Mouse (Mus musculus) Patski (cell line): ENCODE data around the gene Spag16. TPM values are rescaled to one million over a fixed set of nuclear protein-coding genes. Genes with fewer than 3 reads are reported as not detected.
"Not testable (repeated sequence)": the region's sequence is repeated elsewhere in the genome, so short reads cannot be mapped to it uniquely, and the experiment has no call there.

Source experiments
- ATAC-seq: fragments of 100-300 bp; one replicate; pipeline ENCODE4 v1.8.0; 2021
- CTCF ChIA-PET: fragments of 350-600 bp; sonication (Branson Sonifier 250); formaldehyde crosslinking; loops from one replicate; lab custom pipeline; 2022; ENCODE audit warnings: inconsistent platforms; lab: Charles Lee
- POLR2A ChIA-PET: fragments of 350-600 bp; sonication (Branson Sonifier 250); formaldehyde crosslinking; loops from one replicate; lab custom pipeline; 2022; ENCODE audit warnings: antibody characterized with exemption, inconsistent platforms; lab: Charles Lee
- DNase-seq: peaks from one replicate; pipeline ENCODE4 v3.0.0-alpha.2; 2011; ENCODE audit warnings: low read depth, low spot score
- H3K27me3 ChIP-seq: fragments of 371-371 bp; one replicate; pipeline ENCODE4 v1.5.1; 2021
- CTCF ChIP-seq: fragments of 100-300 bp; IDR thresholded peaks from one replicate; pipeline ENCODE4 v1.5.1; 2021
- in situ Hi-C: fragments of 300-500 bp; cut with MboI; formaldehyde crosslinking; loops from 3 replicates; pipeline ENCODE4 v1.11.1; 2018; ENCODE audit warnings: low pct_unique_long_range_greater_than_20kb, mixed read lengths
- polyA plus RNA-seq: library from polyadenylated mRNA; unstranded; gene quantifications from one replicate; pipeline ENCODE4 v1.2.3, GENCODE M21; 2021

Spag16 gene
- polyA plus RNA-seq, 1 experiment from 2014 or later: not detected

- DNase-seq (no peak), ATAC-seq (no peak)
- no peak for TF ChIP-seq CTCF
- ChIA-PET CTCF (no interaction called here), POLR2A (no interaction called here)
- in situ Hi-C loops: no loop called here
- peaks cover 7% of the 10 kb centered on the region for H3K27me3 ChIP-seq
Measured at GRCm38 (mm10) chr1:69830586-69830985, 3.8 kb downstream of the Spag16 start.

GRCm38 (mm10) chr1:69831002-69831401, 4.2 kb downstream of the Spag16 start:
- DNase-seq: no peak
- TF ChIP-seq CTCF: no peak
- POLR2A ChIA-PET: no interaction called here
- in situ Hi-C loops: no loop called here
- peaks cover 11% of the 10 kb centered on the region for H3K27me3 ChIP-seq
- no peak for ATAC-seq
- CTCF ChIA-PET: no interaction called here

GRCm38 (mm10) chr1:69833476-69833875, 6.7 kb downstream of the Spag16 start:
- ATAC-seq, in situ Hi-C loops, POLR2A ChIA-PET, CTCF ChIA-PET, DNase-seq: not testable (repeated sequence)
- H3K27me3 ChIP-seq: peaks cover 21% of the 10 kb centered on the region

GRCm38 (mm10) chr1:69853436-69853835, 26.7 kb downstream of the Spag16 start:
- DNase-seq (no peak), ATAC-seq (no peak)
- CTCF ChIA-PET: interaction anchor here (0.8 kb wide), 1 partner anchor 15 kb away, joined by 3 read pairs; no protein-coding TSS in a partner anchor
- in situ Hi-C loops: no loop called here
- POLR2A ChIA-PET: no interaction called here
- peaks cover 11% of the 10 kb centered on the region for H3K27me3 ChIP-seq
- no peak for TF ChIP-seq CTCF

DNA sequence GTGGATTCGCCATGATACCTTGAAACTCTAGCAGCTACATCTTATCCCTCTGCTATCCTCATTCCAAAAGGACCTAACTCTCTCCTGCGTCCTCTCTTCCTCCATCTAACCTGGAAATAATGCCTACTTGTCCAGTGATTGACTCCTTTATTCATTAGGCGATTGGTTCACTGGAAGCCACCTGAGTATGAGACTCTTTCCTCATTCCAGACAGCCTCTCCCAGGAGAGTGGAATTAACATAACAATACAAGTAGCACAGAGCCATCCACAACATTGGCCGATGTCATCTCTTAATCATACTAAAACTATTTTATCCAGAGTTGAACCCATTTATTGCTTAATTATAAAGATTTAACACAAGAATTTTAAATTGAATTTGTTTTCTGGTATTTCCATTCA, 41.0 kb downstream of the Spag16 start:
- CTCF ChIA-PET: no interaction called here
- TF ChIP-seq CTCF: no peak
- ATAC-seq (no peak), DNase-seq (no peak)
- POLR2A ChIA-PET: no interaction called here
- H3K27me3 ChIP-seq: peaks cover 30% of the 10 kb centered on the region
- in situ Hi-C loops: no loop called here

- ATAC-seq (no peak), DNase-seq (no peak)
- POLR2A ChIA-PET: interaction anchor here (0.6 kb wide), 1 partner anchor 1514 kb away, joined by 3 read pairs; no protein-coding TSS in a partner anchor
- CTCF ChIA-PET: no interaction called here
- in situ Hi-C loops: no loop called here
- H3K27me3 ChIP-seq: no peaks in the 10 kb centered on the region
- TF ChIP-seq CTCF: no peak
Measured at GRCm38 (mm10) chr1:69956606-69957005, 129.8 kb downstream of the Spag16 start.

DNA sequence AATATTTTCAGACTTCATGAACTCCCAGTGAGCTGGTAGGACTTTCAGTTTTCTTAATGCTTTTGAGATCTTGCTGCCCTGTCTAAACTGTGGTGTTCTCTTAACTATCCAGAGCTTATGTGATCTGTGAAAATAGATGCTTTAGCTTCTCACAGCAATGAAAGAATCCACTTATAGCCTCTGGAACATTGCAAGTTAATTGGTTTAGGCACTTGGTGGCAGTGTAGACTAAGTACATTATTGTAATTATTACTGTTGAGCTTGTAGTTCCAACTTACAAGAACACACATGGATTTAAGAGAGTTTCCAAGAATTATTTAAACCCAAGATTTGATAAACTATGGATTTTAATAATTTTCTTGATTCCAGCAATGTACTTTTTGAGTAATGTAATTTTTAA, 170.1 kb downstream of the Spag16 start:
- in situ Hi-C loops: no loop called here
- ChIA-PET CTCF (no interaction called here), POLR2A (no interaction called here)
- H3K27me3 ChIP-seq: peaks cover 10% of the 10 kb centered on the region
- no peak for DNase-seq
- no peak for ATAC-seq
- no peak for TF ChIP-seq CTCF

DNA sequence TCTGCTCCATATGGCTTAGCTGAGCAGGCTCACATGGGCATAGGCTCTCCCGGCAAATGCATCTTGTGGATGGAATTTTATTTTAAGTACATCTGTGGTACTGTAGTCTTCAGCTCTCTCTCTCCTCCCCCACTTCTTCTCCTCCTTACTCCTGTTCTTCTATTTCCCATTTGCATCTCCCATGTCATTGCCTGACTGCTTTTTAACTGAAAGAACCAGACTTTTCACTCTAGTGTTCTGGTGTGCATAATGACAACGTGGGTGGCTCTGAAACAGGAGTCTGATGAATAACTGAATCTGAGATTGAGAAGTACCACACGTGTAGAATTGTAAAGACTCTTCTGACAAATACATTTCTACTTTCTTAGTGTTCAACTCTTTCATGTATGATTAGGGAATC, 186.2 kb downstream of the Spag16 start:
- POLR2A ChIA-PET: no interaction called here
- TF ChIP-seq CTCF: no peak
- H3K27me3 ChIP-seq: peaks cover 13% of the 10 kb centered on the region
- ATAC-seq: no peak
- DNase-seq: no peak
- CTCF ChIA-PET: no interaction called here
- in situ Hi-C loops: no loop called here

- ATAC-seq (no peak), DNase-seq (no peak)
- peaks cover 10% of the 10 kb centered on the region for H3K27me3 ChIP-seq
- ChIA-PET CTCF (interaction anchor here (0.6 kb wide), 1 partner anchor 9 kb away, joined by 3 read pairs; no protein-coding TSS in a partner anchor), POLR2A (no interaction called here)
- no peak for TF ChIP-seq CTCF
- in situ Hi-C loops: no loop called here
Measured at GRCm38 (mm10) chr1:70037384-70037783, 210.6 kb downstream of the Spag16 start.

GRCm38 (mm10) chr1:70067404-70067803, 240.6 kb downstream of the Spag16 start:
- TF ChIP-seq CTCF: no peak
- CTCF ChIA-PET: no interaction called here

DNA sequence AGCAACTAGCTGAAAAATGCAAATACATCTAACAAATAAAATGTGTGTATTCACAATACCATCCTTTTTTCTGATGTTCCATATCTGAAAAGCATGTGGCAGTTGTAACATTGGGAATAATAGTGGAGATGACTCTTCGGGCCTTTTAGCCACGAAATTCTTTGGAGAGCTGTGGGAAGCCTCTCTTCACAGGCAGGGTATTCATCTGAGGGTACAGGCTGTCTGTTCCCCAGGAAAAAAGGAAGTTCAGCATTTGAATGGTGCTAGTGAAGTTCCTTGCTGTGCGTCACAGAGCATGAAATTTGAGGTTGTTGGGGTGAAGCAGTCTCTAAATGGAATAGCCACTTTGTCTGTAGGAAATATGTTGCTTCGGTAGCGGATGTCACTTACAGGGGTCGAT, 246.7 kb downstream of the Spag16 start:
- DNase-seq: no peak
- CTCF ChIA-PET: no interaction called here

More at GRCm38 (mm10) chr1:70067404-70067803, 240.6 kb downstream of the Spag16 start:
- H3K27me3 ChIP-seq: peaks cover 26% of the 10 kb centered on the region
- in situ Hi-C loops: no loop called here
- POLR2A ChIA-PET: no interaction called here
- ATAC-seq (no peak), DNase-seq (no peak)

DNA sequence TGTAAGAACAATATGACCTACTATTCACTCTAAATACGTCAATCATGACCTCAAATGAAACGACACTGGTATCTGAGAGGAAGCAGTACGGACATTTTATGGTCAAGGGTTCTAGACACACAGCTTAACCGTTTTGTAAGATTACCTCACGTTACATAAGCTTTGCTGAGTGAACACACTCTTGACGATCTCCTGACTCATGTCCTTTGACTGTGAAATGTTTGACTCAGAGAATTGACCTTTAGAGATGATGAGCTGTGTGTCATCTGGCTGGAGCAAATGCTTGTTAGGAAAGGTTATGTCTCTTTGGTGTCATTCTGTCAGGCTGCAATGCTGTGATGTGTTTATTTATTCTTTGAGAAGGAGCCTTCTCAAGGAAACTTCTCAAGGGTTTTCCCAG, 252.0 kb downstream of the Spag16 start:
- peak; percentile 54 for ATAC-seq
- no peak for DNase-seq
- TF ChIP-seq CTCF: no peak
- in situ Hi-C loops: no loop called here
- ChIA-PET CTCF (no interaction called here), POLR2A (no interaction called here)
- H3K27me3 ChIP-seq: peaks cover 7% of the 10 kb centered on the region

More for the DNA sequence above, 246.7 kb downstream of the Spag16 start:
- in situ Hi-C loops: no loop called here
- no peak for TF ChIP-seq CTCF
- no peak for ATAC-seq
- H3K27me3 ChIP-seq: peaks cover 13% of the 10 kb centered on the region
- POLR2A ChIA-PET: no interaction called here
